Mouse (Mus musculus) G1E-ER4 (cell line): Measurements from ENCODE around the gene Shank2. TPM values are rescaled to one million over a fixed set of nuclear protein-coding genes. Genes with fewer than 3 reads are reported as not detected.

ENCODE experiments used
- GATA1 ChIP-seq: IDR thresholded peaks from one replicate; pipeline ENCODE4 v1.8.0; 2012; ENCODE audit warnings: low read length, inconsistent platforms
- polyA plus RNA-seq: library from polyadenylated mRNA; stranded (reverse); fragments of >175 nt; gene quantifications from 2 replicates; pipeline ENCODE4 v1.2.3, GENCODE M21; 2012

The Shank2 gene
- polyA plus RNA-seq, result not detected in 2 replicates

GRCm38 (mm10) chr7:144001628-144002027 lies at the start of gene Shank2:
Shank2 (plus strand) TSS chr7:144001928.
- no peak for TF ChIP-seq GATA1

- TF ChIP-seq GATA1, result no peak
These were observed 49.6 kb upstream of the Shank2 start for GRCm38 (mm10) chr7:143952130-143952529.

- TF ChIP-seq GATA1, result no peak
These were observed 45.0 kb upstream of the Shank2 start for GRCm38 (mm10) chr7:143956575-143957295.

- no peak for TF ChIP-seq GATA1
These were observed 43.6 kb upstream of the Shank2 start for GRCm38 (mm10) chr7:143958030-143958565.

- TF ChIP-seq GATA1, result no peak
These were observed 37.9 kb upstream of the Shank2 start for GRCm38 (mm10) chr7:143963813-143964212.

GRCm38 (mm10) chr7:143966621-143967020 lies 35.1 kb upstream of the Shank2 start:
- TF ChIP-seq GATA1, result no peak

GRCm38 (mm10) chr7:143977491-143977830 lies 24.3 kb upstream of the Shank2 start:
- TF ChIP-seq GATA1, result no peak

GRCm38 (mm10) chr7:143977831-143978682 lies 23.7 kb upstream of the Shank2 start:
- TF ChIP-seq GATA1, result no peak

- no peak for TF ChIP-seq GATA1
These were observed 22.9 kb upstream of the Shank2 start for GRCm38 (mm10) chr7:143978741-143979371.

GRCm38 (mm10) chr7:143979986-143980385 lies 21.7 kb upstream of the Shank2 start:
- no peak for TF ChIP-seq GATA1

GRCm38 (mm10) chr7:143986281-143986680 lies 15.4 kb upstream of the Shank2 start:
- TF ChIP-seq GATA1, result no peak

GRCm38 (mm10) chr7:143991160-143991559 lies 10.6 kb upstream of the Shank2 start:
- TF ChIP-seq GATA1, result no peak

GRCm38 (mm10) chr7:143999073-143999472 lies 2.7 kb upstream of the Shank2 start:
- TF ChIP-seq GATA1, result no peak

GRCm38 (mm10) chr7:144003471-144003870 lies 1.7 kb downstream of the Shank2 start:
- TF ChIP-seq GATA1, result no peak

- TF ChIP-seq GATA1, result no peak
These were observed 6.4 kb downstream of the Shank2 start for GRCm38 (mm10) chr7:144008079-144008478.

- no peak for TF ChIP-seq GATA1
These were observed 7.3 kb downstream of the Shank2 start for GRCm38 (mm10) chr7:144008985-144009384.
